Mouse (Mus musculus): ENCODE data around the gene Odf3l2.

GRCm38 (mm10) chr10:79668076-79668475 is 22.5 kb upstream of the Odf3l2 start:
- TF ChIP-seq POLR2A (IDR thresholded peaks at IDR 0.05; ENCODE audit: insufficient read depth, low read length) (no peak), CTCF (IDR thresholded peaks at IDR 0.05; ENCODE audit: low read depth, low read length) (no peak), EP300 (IDR thresholded peaks at IDR 0.05; ENCODE audit: insufficient read depth, low read depth, low read length) (no peak)

Measured in ES-Bruce4 (cell line).